Mouse (Mus musculus) embryonic facial prominence, embryonic 11.5 days (tissue): ENCODE measurements around the gene Prkx. TPM values are rescaled to one million over a fixed set of nuclear protein-coding genes. Genes with fewer than 3 reads are reported as not detected.
A peak's percentile ranks its signal among the peaks of the same experiment; 100 is the strongest.

Experiments used
- ATAC-seq: fragments of 200-750 bp; cut with Nextera tagmentation; replicated peaks from 2 replicates; pipeline ENCODE4 v1.8.0; 2017; ENCODE audit warnings: low read depth; ENCODE audit not compliant: insufficient number of reproducible peaks, low FRiP score, low TSS enrichment
- DNase-seq: peaks from one replicate; pipeline ENCODE4 v3.0.0-alpha.2; 2015; ENCODE audit warnings: low spot score
- H3K27ac ChIP-seq: fragments of 300-500 bp; sonication (generic); replicated peaks from 2 replicates; pipeline ENCODE4 v1.5.1; 2014; ENCODE audit warnings: mild to moderate bottlenecking, low read depth, low read length, control low read depth
- H3K27me3 ChIP-seq: fragments of 300-500 bp; sonication (generic); 2 replicates; pipeline ENCODE4 v1.6.1; 2014; ENCODE audit warnings: mild to moderate bottlenecking, low read length, moderate library complexity, mixed read lengths; ENCODE audit not compliant: control insufficient read depth, insufficient read depth
- H3K36me3 ChIP-seq: fragments of 300-500 bp; sonication (generic); replicated peaks from 2 replicates; pipeline ENCODE4 v1.6.1; 2014; ENCODE audit warnings: low read depth, mild to moderate bottlenecking, low read length, moderate library complexity, mixed read lengths; ENCODE audit not compliant: control insufficient read depth, insufficient read depth
- H3K4me1 ChIP-seq: fragments of 300-500 bp; sonication (generic); 2 replicates; pipeline ENCODE4 v1.6.1; 2014; ENCODE audit warnings: low read length, mixed read lengths; ENCODE audit not compliant: control insufficient read depth, insufficient read depth
- H3K4me2 ChIP-seq: fragments of 300-500 bp; sonication (generic); 2 replicates; pipeline ENCODE4 v1.6.1; 2014; ENCODE audit warnings: low read depth, mild to moderate bottlenecking, control low read depth, low read length, moderate library complexity
- H3K4me3 ChIP-seq: fragments of 300-500 bp; sonication (generic); 2 replicates; pipeline ENCODE4 v1.5.1; 2014; ENCODE audit warnings: low read depth, low read length, control low read depth
- H3K9ac ChIP-seq: fragments of 300-500 bp; sonication (generic); replicated peaks from 2 replicates; pipeline ENCODE4 v1.6.1; 2014; ENCODE audit warnings: mild to moderate bottlenecking, control low read depth, low read length
- H3K9me3 ChIP-seq: fragments of 300-500 bp; sonication (generic); replicated peaks from 2 replicates; pipeline ENCODE4 v1.6.1; 2016; ENCODE audit warnings: mild to moderate bottlenecking, low read length, inconsistent platforms, mixed read lengths; ENCODE audit not compliant: control insufficient read depth
- WGBS: fragments of 180-500 bp; shearing (Covaris S2); extraction: QIAGEN DNeasy Blood & Tissue Kit; methylation state at CpG from one replicate; pipeline ENCODE4 v1.1.7; 2014; 5-methylcytosine and 5-hydroxymethylcytosine counted together
- polyA plus RNA-seq: library from polyadenylated mRNA; unstranded; fragments of >200 nt; fragmentation: Nextera tagmentation; extraction: Ambion mirVana; gene quantifications from 2 replicates; pipeline ENCODE4 v1.2.1, GENCODE M21; 2014

The Prkx gene
- polyA plus RNA-seq, 1 experiment from 2014 or later = 15.3 TPM

GRCm38 (mm10) chrX:77796916-77797315 lies 838 bp upstream of the Prkx start:
- H3K9me3 ChIP-seq = no peaks in the 10 kb centered on the region
- WGBS = 63% methylated on average over 1 of the region's 1 CpGs
- ATAC-seq (no peak), DNase-seq (peak; percentile 6)
- H3K4me2 ChIP-seq = no peak overlapping the region
- no peak overlapping the region for H3K27ac ChIP-seq
- H3K36me3 ChIP-seq = no peaks in the 10 kb centered on the region
- H3K4me3 ChIP-seq = no peak overlapping the region
- H3K27me3 ChIP-seq = no peaks in the 10 kb centered on the region
- no peaks in the 10 kb centered on the region for H3K4me1 ChIP-seq
- no peak overlapping the region for H3K9ac ChIP-seq

GRCm38 (mm10) chrX:77795858-77796174 lies 262 bp downstream of the Prkx start:
- Histone ChIP-seq H3K27me3 (no peaks in the 10 kb centered on the region), H3K27ac (no peak overlapping the region), H3K9me3 (no peaks in the 10 kb centered on the region), H3K36me3 (no peaks in the 10 kb centered on the region), H3K4me3 (peak overlapping the region; percentile 59), H3K9ac (peak overlapping the region; percentile 61), H3K4me2 (no peak overlapping the region; the same call in 1 of the 2 replicates), H3K4me1 (no peaks in the 10 kb centered on the region)
- DNase-seq = peak; percentile 85
- 13% methylated on average over 19 of the region's 30 CpGs for WGBS
- peak; percentile 92 for ATAC-seq

- H3K4me2 ChIP-seq = peak overlapping the region; percentile 61
- H3K9ac ChIP-seq = peak overlapping the region; percentile 61
- no peaks in the 10 kb centered on the region for H3K9me3 ChIP-seq
- peak; percentile 13 for DNase-seq
- no peaks in the 10 kb centered on the region for H3K36me3 ChIP-seq
- peak overlapping the region; percentile 59 for H3K4me3 ChIP-seq
- no peaks in the 10 kb centered on the region for H3K27me3 ChIP-seq
- no peak overlapping the region for H3K27ac ChIP-seq
- ATAC-seq = peak; percentile 69
- WGBS = 14% methylated on average over 61 of the region's 61 CpGs
- no peaks in the 10 kb centered on the region for H3K4me1 ChIP-seq
Observed at GRCm38 (mm10) chrX:77794962-77795857, 868 bp downstream of the Prkx start.

- Histone ChIP-seq H3K27ac (no peak overlapping the region), H3K4me1 (no peaks in the 10 kb centered on the region), H3K9ac (no peak overlapping the region), H3K4me2 (no peak overlapping the region), H3K4me3 (no peak overlapping the region), H3K9me3 (no peaks in the 10 kb centered on the region), H3K36me3 (no peaks in the 10 kb centered on the region), H3K27me3 (no peaks in the 10 kb centered on the region)
- 89% methylated on average over 3 of the region's 3 CpGs for WGBS
- ATAC-seq = no peak
- no peak for DNase-seq
Observed at GRCm38 (mm10) chrX:77788675-77789074, 7.4 kb downstream of the Prkx start.

- no peak for ATAC-seq
- Histone ChIP-seq H3K4me2 (no peak overlapping the region), H3K27ac (no peak overlapping the region), H3K4me3 (no peak overlapping the region), H3K9ac (no peak overlapping the region), H3K4me1 (no peaks in the 10 kb centered on the region), H3K36me3 (no peaks in the 10 kb centered on the region), H3K27me3 (no peaks in the 10 kb centered on the region), H3K9me3 (no peaks in the 10 kb centered on the region)
- DNase-seq = no peak
Observed at GRCm38 (mm10) chrX:77786354-77786753, 9.7 kb downstream of the Prkx start.

GRCm38 (mm10) chrX:77777822-77778221 lies 18.3 kb downstream of the Prkx start:
- no peak overlapping the region for H3K4me3 ChIP-seq
- no peaks in the 10 kb centered on the region for H3K4me1 ChIP-seq
- H3K27ac ChIP-seq = no peak overlapping the region
- H3K27me3 ChIP-seq = no peaks in the 10 kb centered on the region
- no peak overlapping the region for H3K4me2 ChIP-seq
- no peaks in the 10 kb centered on the region for H3K36me3 ChIP-seq
- DNase-seq (peak; percentile 3), ATAC-seq (no peak)
- H3K9ac ChIP-seq = no peak overlapping the region
- H3K9me3 ChIP-seq = no peaks in the 10 kb centered on the region

GRCm38 (mm10) chrX:77765153-77765552 lies 30.9 kb downstream of the Prkx start:
- H3K4me3 ChIP-seq = no peak overlapping the region
- WGBS = 97% methylated on average over 3 of the region's 3 CpGs
- no peak overlapping the region for H3K27ac ChIP-seq
- H3K9ac ChIP-seq = no peak overlapping the region
- DNase-seq = no peak
- no peaks in the 10 kb centered on the region for H3K9me3 ChIP-seq
- H3K4me2 ChIP-seq = no peak overlapping the region
- ATAC-seq = no peak
- H3K4me1 ChIP-seq = no peaks in the 10 kb centered on the region
- H3K27me3 ChIP-seq = no peaks in the 10 kb centered on the region
- no peaks in the 10 kb centered on the region for H3K36me3 ChIP-seq

- Histone ChIP-seq H3K9me3 (no peaks in the 10 kb centered on the region), H3K27ac (no peak overlapping the region), H3K4me2 (no peak overlapping the region), H3K27me3 (no peaks in the 10 kb centered on the region), H3K36me3 (no peaks in the 10 kb centered on the region), H3K4me3 (no peak overlapping the region), H3K9ac (no peak overlapping the region), H3K4me1 (no peaks in the 10 kb centered on the region)
- no peak for ATAC-seq
- 87% methylated on average over 2 of the region's 2 CpGs for WGBS
- peak; percentile 21 for DNase-seq
Observed at GRCm38 (mm10) chrX:77744260-77744659, 51.8 kb downstream of the Prkx start.
